Mouse (Mus musculus): ENCODE results near the gene Theg.

Gene Theg

GRCm38 (mm10) chr10:79537271-79537670 lies 49.9 kb downstream of the Theg start:
- DNase-seq (ENCODE audit: low spot score in 2 of 2), result no peak

- no peak for DNase-seq (ENCODE audit: low spot score in 2 of 2)
Measured at GRCm38 (mm10) chr10:79536461-79537080, 50.6 kb downstream of the Theg start.

- DNase-seq (ENCODE audit: low spot score in 2 of 2), result no peak
Measured at GRCm38 (mm10) chr10:79535431-79535830, 51.7 kb downstream of the Theg start.

- DNase-seq (ENCODE audit: low spot score in 2 of 2), result no peak
Measured at GRCm38 (mm10) chr10:79534426-79534825, 52.7 kb downstream of the Theg start.

GRCm38 (mm10) chr10:79533126-79533911 lies 53.8 kb downstream of the Theg start, which contains the start of gene Plpp2:
TSS of gene Plpp2 (minus strand) at chr10:79533796.
- DNase-seq (ENCODE audit: low spot score in 2 of 2), result peak; percentile 56 to 59

- DNase-seq (ENCODE audit: low spot score in 2 of 2), result no peak
Measured at GRCm38 (mm10) chr10:79532678-79533077, 54.5 kb downstream of the Theg start.

- DNase-seq (ENCODE audit: low spot score in 2 of 2), result no peak
Measured at GRCm38 (mm10) chr10:79531593-79531992, 55.5 kb downstream of the Theg start.

- DNase-seq (ENCODE audit: low spot score in 2 of 2), result no peak
Measured at GRCm38 (mm10) chr10:79530721-79531120, 56.4 kb downstream of the Theg start.

- no peak for DNase-seq (ENCODE audit: low spot score in 2 of 2)
Measured at GRCm38 (mm10) chr10:79530241-79530640, 56.9 kb downstream of the Theg start.

GRCm38 (mm10) chr10:79528081-79528480 lies 59.0 kb downstream of the Theg start:
- DNase-seq (ENCODE audit: low spot score in 2 of 2), result no peak

- no peak for DNase-seq (ENCODE audit: low spot score in 2 of 2)
Measured at GRCm38 (mm10) chr10:79527453-79527845, 59.7 kb downstream of the Theg start.

GRCm38 (mm10) chr10:79526661-79527452 lies 60.3 kb downstream of the Theg start:
- DNase-seq (ENCODE audit: low spot score in 2 of 2), result no peak

Measured in heart, adult 9 months (tissue).